Mouse (Mus musculus) erythroid progenitor cell, adult 5-6 weeks (primary cell): Measurements from ENCODE around the gene Tekt5. TPM values are rescaled to one million over a fixed set of nuclear protein-coding genes. Genes with fewer than 3 reads are reported as not detected.

ENCODE experiments used
- ATAC-seq: replicated peaks from 2 replicates; pipeline ENCODE4 v1.8.0; 2016; ENCODE audit warnings: moderate number of reproducible peaks, mild to moderate bottlenecking, moderate TSS enrichment, inconsistent platforms; ENCODE audit not compliant: poor library complexity, low FRiP score, severe bottlenecking
- total RNA-seq, 2 experiments: library from RNA; stranded (forward) in 1 of 2; stranded (reverse) in 1 of 2; fragments of 150-400 nt in 1 of 2; fragments of 186-747, 209-891 nt in 1 of 2; gene quantifications; 2 replicates each; pipeline versions ENCODE4 v1.2.3 to v1.2.4; 2015 to 2017; ENCODE audit warnings: low replicate concordance in 2 of 2

The Tekt5 gene
- total RNA-seq (2015; ENCODE audit: low replicate concordance) (0.84 TPM in 1 of 2 replicates, not detected in the other), total RNA-seq (2017; ENCODE audit: low replicate concordance) (not detected in 2 replicates)

- ATAC-seq: no peak; the same call in 1 of the 2 replicates
Observed at GRCm38 (mm10) chr16:10394699-10395540, at the start of gene Tekt5. Tekt5 (minus strand) TSS chr16:10395490.

- ATAC-seq: no peak
Observed at GRCm38 (mm10) chr16:10443723-10444122, 48.4 kb upstream of the Tekt5 start.

GRCm38 (mm10) chr16:10441761-10442160, 46.5 kb upstream of the Tekt5 start:
- ATAC-seq: no peak

- no peak for ATAC-seq
Observed at GRCm38 (mm10) chr16:10441328-10441727, 46.0 kb upstream of the Tekt5 start.

- ATAC-seq: no peak
Observed at GRCm38 (mm10) chr16:10438055-10438454, 42.8 kb upstream of the Tekt5 start.

- no peak for ATAC-seq
Observed at GRCm38 (mm10) chr16:10436166-10436565, 40.9 kb upstream of the Tekt5 start.

GRCm38 (mm10) chr16:10433344-10433743, 38.1 kb upstream of the Tekt5 start:
- ATAC-seq: no peak

GRCm38 (mm10) chr16:10432387-10432786, 37.1 kb upstream of the Tekt5 start:
- no peak for ATAC-seq

- ATAC-seq: no peak
Observed at GRCm38 (mm10) chr16:10431911-10432310, 36.6 kb upstream of the Tekt5 start.

GRCm38 (mm10) chr16:10420447-10421054, 25.3 kb upstream of the Tekt5 start:
- ATAC-seq: no peak

- no peak for ATAC-seq
Observed at GRCm38 (mm10) chr16:10417723-10418259, 22.5 kb upstream of the Tekt5 start.

- ATAC-seq: no peak
Observed at GRCm38 (mm10) chr16:10416866-10417265, 21.6 kb upstream of the Tekt5 start.

GRCm38 (mm10) chr16:10415976-10416375, 20.7 kb upstream of the Tekt5 start:
- ATAC-seq: no peak

GRCm38 (mm10) chr16:10411764-10412746, 16.8 kb upstream of the Tekt5 start, which contains the start of gene Nubp1:
Nubp1 (plus strand) TSS chr16:10411948.
- ATAC-seq: peak; percentile 92

- ATAC-seq: peak; percentile 79
Observed at GRCm38 (mm10) chr16:10399160-10399559, 3.9 kb upstream of the Tekt5 start.

GRCm38 (mm10) chr16:10398755-10399154, 3.5 kb upstream of the Tekt5 start:
- 0 out of 2 replicates have a peak, but pooled peaks have one; percentile 39 for ATAC-seq

GRCm38 (mm10) chr16:10392587-10392986, 2.7 kb downstream of the Tekt5 start:
- no peak for ATAC-seq

- ATAC-seq: peak; percentile 28; the same call in 1 of the 2 replicates
Observed at GRCm38 (mm10) chr16:10388634-10389365, 6.5 kb downstream of the Tekt5 start.

GRCm38 (mm10) chr16:10385261-10385660, 10.0 kb downstream of the Tekt5 start:
- no peak for ATAC-seq
